Mouse (Mus musculus) small intestine, adult 2 months (tissue): ENCODE measurements around the gene Cpn1. TPM values are rescaled to one million over a fixed set of nuclear protein-coding genes. Genes with fewer than 3 reads are reported as not detected.

ENCODE experiments used
- H3K27ac ChIP-seq: fragments of 200-500 bp; 2 replicates; pipeline ENCODE4 v1.5.1; 2012; ENCODE audit warnings: low read depth, low read length, control low read depth, inconsistent platforms; ENCODE audit not compliant: insufficient read depth
- H3K27me3 ChIP-seq: fragments of 200-500 bp; 2 replicates; pipeline ENCODE4 v1.6.1; 2012; ENCODE audit warnings: mild to moderate bottlenecking, moderate library complexity, low read length, inconsistent platforms; ENCODE audit not compliant: control insufficient read depth, insufficient read depth
- H3K36me3 ChIP-seq: fragments of 200-500 bp; 2 replicates; pipeline ENCODE4 v1.6.1; 2012; ENCODE audit warnings: mild to moderate bottlenecking, low read length, control low read depth, inconsistent platforms; ENCODE audit not compliant: control insufficient read depth, insufficient read depth
- H3K4me1 ChIP-seq: fragments of 200-500 bp; 2 replicates; pipeline ENCODE4 v1.6.1; 2012; ENCODE audit warnings: low read length, inconsistent platforms, mixed read lengths; ENCODE audit not compliant: control insufficient read depth, insufficient read depth, insufficient read length
- H3K4me3 ChIP-seq: fragments of 200-500 bp; 2 replicates; pipeline ENCODE4 v1.5.1; 2012; ENCODE audit warnings: low read depth, mild to moderate bottlenecking, control low read depth, inconsistent platforms, low read length, moderate library complexity
- CTCF ChIP-seq: fragments of 200-500 bp; IDR thresholded peaks from 2 replicates; pipeline ENCODE4 v1.5.1; 2012; ENCODE audit warnings: low read depth, mild to moderate bottlenecking, control low read depth, inconsistent platforms, low read length, moderate library complexity, mixed read lengths; ENCODE audit not compliant: insufficient replicate concordance, insufficient read length; ENCODE audit errors: extremely low read depth
- POLR2A ChIP-seq: fragments of 200-500 bp; IDR thresholded peaks from 2 replicates; pipeline ENCODE4 v1.6.1; 2012; ENCODE audit warnings: low read depth, mild to moderate bottlenecking, control low read depth, inconsistent platforms, low read length, moderate library complexity
- WGBS: fragments of 180-500 bp; shearing (Covaris S2); methylation state at CpG from one replicate; pipeline ENCODE4 v1.1.7; 2018; 5-methylcytosine and 5-hydroxymethylcytosine counted together
- polyA plus RNA-seq: library from polyadenylated mRNA; depleted of rRNA; stranded (reverse); fragments of >200 nt; gene quantifications from 2 replicates; pipeline ENCODE4 v1.2.3, GENCODE M21; 2012

Gene Cpn1
- polyA plus RNA-seq, 1 experiment: 0.96 TPM

DNA sequence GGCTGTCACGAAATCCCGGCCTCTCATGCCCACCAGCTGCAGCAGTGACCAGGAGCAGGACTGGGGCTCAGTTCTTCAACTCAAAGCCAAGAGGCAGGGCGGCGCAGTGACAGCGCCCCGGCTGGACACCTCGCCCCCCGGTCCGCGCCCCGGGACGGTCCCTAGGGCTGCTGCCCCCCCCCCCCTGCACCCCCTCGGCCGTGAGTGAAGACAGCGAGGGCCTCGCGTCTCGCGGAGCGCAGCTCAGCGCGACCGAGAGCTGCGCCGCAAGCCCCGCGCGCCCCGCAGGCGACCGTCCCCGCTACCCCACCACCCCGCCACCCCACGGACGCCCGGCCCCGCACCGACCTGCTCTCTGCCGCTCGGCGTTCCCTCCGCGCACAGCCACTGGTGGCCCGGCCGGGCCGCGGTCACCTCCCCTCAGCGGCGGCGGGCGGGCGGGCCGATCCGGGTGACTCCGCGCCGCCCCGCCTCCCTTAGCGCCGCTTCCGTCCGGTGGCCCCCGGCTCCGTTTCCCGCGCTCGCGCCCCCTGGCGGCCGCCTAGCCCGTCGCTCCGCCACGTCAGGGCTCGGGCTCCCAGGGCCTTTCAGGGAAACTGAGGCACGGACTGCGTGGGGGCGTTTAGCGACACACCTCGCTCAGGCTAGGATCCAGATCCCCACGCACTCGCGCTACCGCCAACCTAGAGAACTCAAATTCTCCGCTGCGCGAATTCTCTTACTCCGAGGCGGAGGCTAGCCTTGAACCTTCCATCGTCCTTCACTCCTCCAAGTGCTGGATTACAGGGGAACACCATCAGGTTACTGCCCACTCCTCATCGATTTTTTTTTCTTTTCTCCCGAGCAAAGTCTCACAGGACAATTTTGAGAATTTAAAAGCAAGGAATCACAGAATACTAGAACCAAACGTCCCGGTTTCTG is 46.3 kb downstream of the Cpn1 start, which contains the start of gene Dnmbp:
Gene Dnmbp, minus strand, starts transcription at position 423 of the 921 bp plus-strand sequence.
- 3% methylated on average over 81 of the region's 94 CpGs for WGBS
- Histone ChIP-seq H3K27ac (0 out of 2 replicates have a peak within 1 kb of the TSS, but pooled peaks have one; percentile 31), H3K36me3 (no peaks in the 10 kb centered on the region), H3K27me3 (no peaks in the 10 kb centered on the region), H3K4me1 (peaks cover 8% of the 10 kb centered on the region; the same call in 1 of the 2 replicates), H3K4me3 (peak within 1 kb of the TSS; percentile 64)
- peak; percentile 80 for TF ChIP-seq CTCF
- TF ChIP-seq POLR2A: peak; percentile 74

GRCm38 (mm10) chr19:43939171-43939768 is 47.1 kb downstream of the Cpn1 start:
- H3K27ac ChIP-seq: 0 out of 2 replicates have a peak overlapping the region, but pooled peaks have one; percentile 31
- no peak for TF ChIP-seq POLR2A
- TF ChIP-seq CTCF: 0 out of 2 replicates have a peak, but pooled peaks have one; percentile 7
- H3K4me1 ChIP-seq: peaks cover 8% of the 10 kb centered on the region; the same call in 1 of the 2 replicates
- peak overlapping the region; percentile 64 for H3K4me3 ChIP-seq
- WGBS: 12% methylated on average over 16 of the region's 16 CpGs
- no peaks in the 10 kb centered on the region for H3K27me3 ChIP-seq
- H3K36me3 ChIP-seq: no peaks in the 10 kb centered on the region

GRCm38 (mm10) chr19:43938355-43938754 is 48.0 kb downstream of the Cpn1 start:
- no peak overlapping the region for H3K4me3 ChIP-seq
- no peaks in the 10 kb centered on the region for H3K27me3 ChIP-seq
- 39% methylated on average over 11 of the region's 11 CpGs for WGBS
- peaks cover 8% of the 10 kb centered on the region; the same call in 1 of the 2 replicates for H3K4me1 ChIP-seq
- no peak overlapping the region for H3K27ac ChIP-seq
- TF ChIP-seq POLR2A (no peak), CTCF (no peak)
- no peaks in the 10 kb centered on the region for H3K36me3 ChIP-seq

DNA sequence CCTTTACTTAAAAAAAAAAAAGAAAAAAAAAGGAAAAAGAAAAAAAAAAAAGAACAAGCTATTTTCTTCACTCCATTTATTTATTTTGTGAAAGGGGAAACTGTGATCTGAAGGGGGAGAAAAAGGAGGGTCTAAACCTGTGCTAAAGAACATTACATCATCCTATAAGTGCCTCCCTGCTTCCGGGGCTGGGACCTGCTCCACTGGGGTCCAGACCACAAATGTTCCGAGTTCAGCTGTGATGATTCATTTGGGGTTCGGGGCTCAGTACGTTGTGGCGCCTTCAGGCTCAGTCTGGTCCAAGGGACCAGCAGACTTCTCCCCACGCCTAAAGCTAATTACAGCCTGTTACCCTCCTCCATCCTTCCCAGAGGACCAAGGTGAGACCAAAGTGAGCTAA is 55.4 kb downstream of the Cpn1 start:
- Histone ChIP-seq H3K27me3 (no peaks in the 10 kb centered on the region), H3K4me3 (no peak overlapping the region), H3K36me3 (no peaks in the 10 kb centered on the region), H3K27ac (no peak overlapping the region), H3K4me1 (peaks cover 7% of the 10 kb centered on the region)
- TF ChIP-seq POLR2A (no peak), CTCF (no peak)
- WGBS: 82% methylated on average over 6 of the region's 6 CpGs

- TF ChIP-seq CTCF: no peak
- no peak for TF ChIP-seq POLR2A
- H3K27ac ChIP-seq: no peak overlapping the region
- no peak overlapping the region for H3K4me3 ChIP-seq
- 15% methylated on average over 7 of the region's 7 CpGs for WGBS
- peaks cover 7% of the 10 kb centered on the region for H3K4me1 ChIP-seq
- no peaks in the 10 kb centered on the region for H3K27me3 ChIP-seq
- no peaks in the 10 kb centered on the region for H3K36me3 ChIP-seq
Measured at GRCm38 (mm10) chr19:43930366-43930765, 56.0 kb downstream of the Cpn1 start.

- no peaks in the 10 kb centered on the region for H3K27me3 ChIP-seq
- H3K27ac ChIP-seq: no peak overlapping the region
- TF ChIP-seq POLR2A (no peak), CTCF (no peak)
- WGBS: 80% methylated on average over 11 of the region's 11 CpGs
- H3K4me1 ChIP-seq: peaks cover 7% of the 10 kb centered on the region
- H3K4me3 ChIP-seq: no peak overlapping the region
- no peaks in the 10 kb centered on the region for H3K36me3 ChIP-seq
Measured at GRCm38 (mm10) chr19:43929869-43930268, 56.5 kb downstream of the Cpn1 start.

- Histone ChIP-seq H3K4me1 (peaks cover 7% of the 10 kb centered on the region), H3K27ac (no peak overlapping the region), H3K36me3 (0 out of 2 replicates have a peak, but pooled peaks cover 1% of the 10 kb centered on the region), H3K27me3 (no peaks in the 10 kb centered on the region), H3K4me3 (no peak overlapping the region)
- WGBS: 79% methylated on average over 5 of the region's 5 CpGs
- TF ChIP-seq POLR2A (no peak), CTCF (no peak)
Measured at GRCm38 (mm10) chr19:43927967-43928366, 58.4 kb downstream of the Cpn1 start.
